Mouse (Mus musculus): ENCODE data around the gene Gm42715. TPM values are rescaled to one million over a fixed set of nuclear protein-coding genes. Genes with fewer than 3 reads are reported as not detected.

Gene Gm42715
- polyA plus RNA-seq (2017; shearing (Covaris generic)) = 5.2 TPM

DNA sequence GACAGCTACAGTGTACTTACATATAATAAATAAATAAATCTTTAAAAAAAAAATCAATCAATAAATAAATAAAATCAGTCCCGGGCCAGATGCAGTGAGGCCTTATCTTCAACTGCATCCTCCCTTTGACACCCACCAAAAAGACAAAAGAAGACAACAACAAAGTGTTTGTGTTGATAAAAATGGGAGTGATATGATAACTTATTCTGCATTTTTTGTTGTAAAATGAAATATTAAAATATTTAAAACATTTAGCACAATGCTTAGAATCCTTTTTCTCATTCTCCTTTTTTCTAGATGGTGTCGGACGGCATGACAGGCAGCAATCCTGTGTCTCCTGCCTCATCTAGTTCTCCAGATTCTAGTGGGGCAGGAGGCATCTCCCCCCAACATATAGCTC, at the start of gene Gm42715:
Gene Gm42715, plus strand, starts transcription at position 301 of the 400 bp plus-strand sequence.

DNA sequence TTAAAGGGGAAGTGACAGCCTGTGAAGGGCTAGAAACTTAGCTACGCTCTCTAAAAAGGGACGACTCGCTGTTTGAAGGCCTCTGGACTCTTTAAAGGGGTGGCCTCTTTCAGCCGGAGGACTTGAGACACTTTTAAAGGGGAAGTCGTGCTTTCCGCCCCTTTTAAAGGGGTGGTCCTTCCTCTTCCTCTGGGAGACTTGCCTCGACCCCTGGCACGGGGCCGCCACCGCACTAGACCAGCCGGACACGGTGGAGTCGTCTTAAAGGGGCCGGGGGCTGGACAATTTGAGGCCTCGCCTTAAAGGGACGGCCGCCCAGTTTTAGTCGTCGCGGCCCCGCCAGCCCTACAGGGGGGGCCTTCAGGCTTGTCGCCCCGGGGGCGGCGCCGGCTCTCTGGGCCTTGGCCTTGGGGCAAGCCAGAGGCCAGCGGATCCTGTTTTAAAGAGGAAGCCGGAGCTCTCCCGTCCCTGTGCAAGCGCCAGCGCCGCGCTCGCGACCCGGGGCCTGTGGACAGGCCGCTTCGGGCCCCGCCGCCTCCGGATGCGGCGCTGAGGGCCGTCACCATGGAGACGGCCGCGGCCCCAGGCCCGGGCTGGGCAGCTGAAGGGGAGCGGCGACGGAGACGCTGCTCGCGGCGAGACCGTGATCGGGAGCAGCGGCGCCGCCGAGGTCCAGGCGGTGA, 40.6 kb upstream of the Gm42715 start, which contains the start of gene Fbrs:
Gene Fbrs, plus strand, starts transcription at position 565 of the 683 bp plus-strand sequence.

DNA sequence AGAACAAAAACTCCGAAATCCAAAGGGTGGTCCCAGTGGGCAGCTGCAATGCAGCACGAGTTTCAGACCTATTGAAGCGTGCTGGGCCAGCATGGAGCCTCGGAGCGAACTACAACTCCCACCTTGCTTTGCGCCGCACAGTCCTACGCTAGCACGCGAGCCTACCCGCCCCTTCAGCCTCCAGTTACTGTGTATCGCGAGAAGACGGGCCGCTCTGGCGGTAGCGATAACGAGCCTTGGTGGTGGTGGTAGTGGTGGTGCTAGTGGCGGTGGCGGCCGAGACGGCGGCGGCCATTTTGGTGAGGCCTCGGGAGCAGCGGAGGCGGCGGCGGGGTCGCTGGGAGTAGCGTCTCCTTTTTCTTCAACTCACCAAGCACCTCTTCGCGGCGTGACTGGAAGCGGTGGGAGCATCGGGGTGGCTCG, 7.6 kb upstream of the Gm42715 start, which contains the start of gene Srcap:
Gene Srcap, plus strand, starts transcription at position 176 of the 423 bp plus-strand sequence.

DNA sequence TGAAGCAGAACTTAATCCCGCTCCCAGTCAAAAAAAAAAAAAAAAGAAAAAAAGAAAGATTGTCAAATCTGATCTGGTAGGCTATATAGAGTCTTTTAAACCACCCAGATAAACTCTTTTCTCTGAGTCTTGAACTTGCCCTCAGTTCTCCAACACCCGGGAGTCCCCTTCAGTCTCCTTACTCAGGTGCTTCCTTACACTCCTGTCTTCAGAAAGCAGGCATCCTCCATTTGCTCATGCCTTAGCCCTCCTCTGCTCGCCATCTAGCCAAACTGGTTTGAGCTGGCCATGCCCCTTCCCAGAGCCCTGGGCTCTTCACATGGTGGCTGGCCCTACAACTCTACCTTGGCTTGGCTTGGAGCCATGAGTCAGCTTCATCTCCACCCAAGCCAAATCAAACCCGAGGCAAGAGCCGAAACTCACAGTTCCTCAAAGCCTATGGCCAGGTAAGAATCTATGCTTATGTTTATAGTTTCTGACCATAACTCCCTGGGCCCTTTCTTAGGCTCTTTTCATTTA, 42.0 kb downstream of the Gm42715 start, which contains the start of gene Tmem265:
Gene Tmem265, plus strand, starts transcription at position 51 of the 519 bp plus-strand sequence.

DNA sequence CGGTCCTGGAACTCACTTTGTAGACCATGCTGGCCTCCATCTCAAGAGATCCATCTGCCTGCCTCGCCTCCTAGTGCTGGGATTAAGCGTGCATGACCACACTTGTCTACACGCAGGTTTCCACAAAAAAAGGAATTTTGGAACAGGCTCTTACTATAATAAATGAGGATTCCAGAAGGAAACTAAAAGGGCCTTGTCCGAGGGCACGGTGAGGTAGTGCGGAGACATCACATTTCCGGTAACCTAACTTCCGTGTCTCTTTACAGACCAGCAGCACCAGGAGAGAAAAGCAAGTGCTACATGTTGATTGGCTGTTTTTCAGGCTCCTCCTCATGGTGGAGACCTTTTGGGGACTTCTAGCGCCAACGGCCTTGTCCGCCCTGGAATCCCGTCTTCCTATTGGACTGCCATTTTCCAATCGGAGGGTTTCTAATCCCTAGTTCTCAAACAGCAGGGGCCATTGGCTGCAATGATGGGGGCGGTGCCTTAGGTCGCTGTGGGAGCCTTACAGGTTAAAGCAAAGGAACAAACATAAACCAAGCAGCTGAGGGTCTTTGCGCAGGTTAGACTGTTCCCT, 53.6 kb downstream of the Gm42715 start, which contains the start of gene Phkg2:
Gene Phkg2, plus strand, starts transcription at position 446 of the 577 bp plus-strand sequence.

DNA sequence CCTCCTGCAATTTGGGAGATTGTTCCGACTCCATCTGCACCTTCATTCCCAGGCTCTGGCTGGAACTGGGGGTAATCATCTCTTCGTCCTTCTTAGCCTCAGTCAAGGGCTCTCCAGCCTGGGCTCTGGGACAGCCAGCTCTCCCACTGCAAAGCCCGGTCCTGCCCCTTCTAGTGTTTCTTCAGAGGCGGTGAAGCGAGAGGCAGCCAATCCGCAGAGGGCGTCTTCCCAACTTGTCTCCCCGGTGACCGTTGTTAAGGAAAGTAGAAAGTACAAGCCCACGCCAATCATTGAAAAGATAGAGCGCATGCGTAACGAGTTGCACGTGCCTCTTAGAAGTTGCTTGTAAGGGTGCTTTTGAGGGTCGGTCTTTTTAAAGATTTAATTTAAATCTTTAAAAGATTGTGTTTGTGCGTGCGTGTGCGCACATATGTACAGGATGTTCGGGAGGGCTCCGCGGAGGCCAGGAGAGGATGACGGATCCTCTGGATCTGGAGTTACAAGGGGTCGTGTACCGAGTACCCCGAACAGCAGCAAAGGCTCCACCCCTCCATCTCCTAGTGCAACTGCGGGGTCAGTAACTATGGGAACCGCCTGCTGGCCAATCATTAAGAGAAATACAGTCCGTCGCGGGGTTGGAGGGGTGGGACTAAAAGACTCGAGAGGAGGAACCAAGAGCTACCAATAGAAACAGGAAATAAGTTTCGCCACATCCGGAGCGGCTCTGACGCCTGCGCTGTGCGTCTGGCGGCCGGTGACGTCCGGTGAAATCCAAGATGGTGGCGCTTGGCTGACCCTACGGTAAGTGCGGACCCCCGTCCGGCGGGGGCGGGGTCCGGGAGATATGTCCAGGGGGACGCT, 68.9 kb downstream of the Gm42715 start, which contains the start of the genes Ccdc189 and Rnf40:
Gene Ccdc189, minus strand, starts transcription at position 585 of the 861 bp plus-strand sequence.
Gene Rnf40, plus strand, starts transcription at position 757 of the 861 bp plus-strand sequence.

DNA sequence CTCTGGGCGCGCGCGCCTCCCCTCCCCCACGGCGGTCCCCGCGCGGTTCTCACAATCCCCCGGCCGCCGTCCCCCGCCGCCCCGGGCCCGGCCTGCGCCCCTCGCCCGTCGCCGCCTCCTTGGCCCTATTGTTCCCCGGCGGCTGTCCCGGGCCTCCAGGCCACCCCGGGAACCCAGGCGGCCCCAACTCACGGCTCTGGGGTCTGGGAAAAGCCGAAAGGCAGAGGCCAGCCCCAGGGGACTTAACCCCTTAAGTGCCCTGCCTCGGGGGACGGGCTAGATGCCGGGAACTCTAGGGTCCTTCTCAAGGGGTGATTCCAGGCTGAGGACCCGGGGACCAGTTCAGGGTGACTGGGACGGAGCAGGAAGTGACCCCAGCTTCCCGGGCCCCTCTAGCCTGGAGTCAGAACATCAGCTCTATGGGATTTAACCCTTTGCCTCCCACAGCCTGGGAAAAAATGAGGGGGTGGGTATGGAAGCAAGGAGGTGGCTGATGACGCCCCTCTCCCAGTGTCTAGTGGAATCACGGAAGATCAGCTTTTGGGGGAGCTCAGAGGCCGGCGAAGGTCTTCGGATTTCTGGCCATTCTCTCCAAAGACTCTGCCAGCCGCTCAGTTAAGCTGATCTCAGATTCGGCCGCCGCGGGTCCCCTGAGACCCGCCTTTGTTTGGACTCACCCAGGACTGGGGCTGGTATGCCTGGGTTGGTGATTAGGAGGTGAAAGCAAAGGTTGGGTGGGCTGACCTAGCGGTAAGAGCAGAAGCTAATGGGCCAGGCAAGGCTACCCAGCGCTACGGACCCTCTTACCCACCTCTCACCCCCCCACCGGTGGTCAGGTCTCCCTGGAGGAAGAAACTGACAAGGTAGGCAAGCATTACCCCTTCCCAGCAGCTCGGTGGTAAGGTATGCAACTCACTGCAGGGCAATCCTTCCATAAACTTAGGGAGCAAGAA, 95.8 kb downstream of the Gm42715 start, which contains the start of gene Zfp629:
Gene Zfp629, minus strand, starts transcription at position 907 of the 953 bp plus-strand sequence.

Other genes starting within 250 kb of the Gm42715 start
- 26.9 TPM for gene Sephs2, start 245.5 kb upstream of the Gm42715 start, polyA plus RNA-seq (2017; shearing (Covaris generic))
- 168 TPM for gene Itgal, start 223.3 kb upstream of the Gm42715 start, polyA plus RNA-seq (2017; shearing (Covaris generic))
- not detected for gene Zfp768, start 174.0 kb upstream of the Gm42715 start, polyA plus RNA-seq (2017; shearing (Covaris generic))
- 28.3 TPM for gene Zfp747, start 143.5 kb upstream of the Gm42715 start, polyA plus RNA-seq (2017; shearing (Covaris generic))
- 7.7 TPM for gene 9130019O22Rik, start 132.4 kb upstream of the Gm42715 start, polyA plus RNA-seq (2017; shearing (Covaris generic))
- gene E430018J23Rik, start 126.0 kb upstream of the Gm42715 start, polyA plus RNA-seq (2017; shearing (Covaris generic)) = 7.6 TPM
- 17.1 TPM for gene Zfp764, start 112.8 kb upstream of the Gm42715 start, polyA plus RNA-seq (2017; shearing (Covaris generic))
- 23.4 TPM for gene Zfp688, start 97.5 kb upstream of the Gm42715 start, polyA plus RNA-seq (2017; shearing (Covaris generic))
- gene Zfp689, start 70.4 kb upstream of the Gm42715 start, polyA plus RNA-seq (2017; shearing (Covaris generic)) = 12.4 TPM
- 147 TPM for gene Prr14, start 60.0 kb upstream of the Gm42715 start, polyA plus RNA-seq (2017; shearing (Covaris generic))
- 15.9 TPM for gene Fbrs, start 40.4 kb upstream of the Gm42715 start, polyA plus RNA-seq (2017; shearing (Covaris generic))
- 92.2 TPM for gene Srcap, start 7.6 kb upstream of the Gm42715 start, polyA plus RNA-seq (2017; shearing (Covaris generic))
- 10.2 TPM for gene Tmem265, start 41.8 kb downstream of the Gm42715 start, polyA plus RNA-seq (2017; shearing (Covaris generic))
- gene Phkg2, start 53.8 kb downstream of the Gm42715 start, polyA plus RNA-seq (2017; shearing (Covaris generic)) = 113 TPM
- gene Ccdc189, start 69.0 kb downstream of the Gm42715 start, polyA plus RNA-seq (2017; shearing (Covaris generic)) = 0.46 TPM
- 137 TPM for gene Rnf40, start 69.2 kb downstream of the Gm42715 start, polyA plus RNA-seq (2017; shearing (Covaris generic))
- 0.85 TPM for gene Zfp629, start 96.2 kb downstream of the Gm42715 start, polyA plus RNA-seq (2017; shearing (Covaris generic))
- 35.3 TPM for gene Bcl7c, start 189.3 kb downstream of the Gm42715 start, polyA plus RNA-seq (2017; shearing (Covaris generic))
- gene Ctf1, start 193.2 kb downstream of the Gm42715 start, polyA plus RNA-seq (2017; shearing (Covaris generic)) = not detected
- not detected for gene Ctf2, start 212.6 kb downstream of the Gm42715 start, polyA plus RNA-seq (2017; shearing (Covaris generic))
- 0.65 TPM for gene Fbxl19, start 225.0 kb downstream of the Gm42715 start, polyA plus RNA-seq (2017; shearing (Covaris generic))